Mouse (Mus musculus) common myeloid progenitor, adult 5-6 weeks (primary cell): ENCODE measurements around the gene Ankzf1. TPM values are rescaled to one million over a fixed set of nuclear protein-coding genes. Genes with fewer than 3 reads are reported as not detected.

Experiments
- ATAC-seq: replicated peaks from 2 replicates; pipeline ENCODE4 v1.8.0; 2016; ENCODE audit warnings: low read depth, mild to moderate bottlenecking, moderate TSS enrichment, inconsistent platforms; ENCODE audit not compliant: poor library complexity, severe bottlenecking
- total RNA-seq: library from RNA; stranded (forward); fragments of 200-1000, 187-1606 nt; gene quantifications from 2 replicates; pipeline ENCODE4 v1.2.3, GENCODE M21; 2017

Ankzf1 gene
- 13.1 and 17.3 TPM in 2 replicates for total RNA-seq

DNA sequence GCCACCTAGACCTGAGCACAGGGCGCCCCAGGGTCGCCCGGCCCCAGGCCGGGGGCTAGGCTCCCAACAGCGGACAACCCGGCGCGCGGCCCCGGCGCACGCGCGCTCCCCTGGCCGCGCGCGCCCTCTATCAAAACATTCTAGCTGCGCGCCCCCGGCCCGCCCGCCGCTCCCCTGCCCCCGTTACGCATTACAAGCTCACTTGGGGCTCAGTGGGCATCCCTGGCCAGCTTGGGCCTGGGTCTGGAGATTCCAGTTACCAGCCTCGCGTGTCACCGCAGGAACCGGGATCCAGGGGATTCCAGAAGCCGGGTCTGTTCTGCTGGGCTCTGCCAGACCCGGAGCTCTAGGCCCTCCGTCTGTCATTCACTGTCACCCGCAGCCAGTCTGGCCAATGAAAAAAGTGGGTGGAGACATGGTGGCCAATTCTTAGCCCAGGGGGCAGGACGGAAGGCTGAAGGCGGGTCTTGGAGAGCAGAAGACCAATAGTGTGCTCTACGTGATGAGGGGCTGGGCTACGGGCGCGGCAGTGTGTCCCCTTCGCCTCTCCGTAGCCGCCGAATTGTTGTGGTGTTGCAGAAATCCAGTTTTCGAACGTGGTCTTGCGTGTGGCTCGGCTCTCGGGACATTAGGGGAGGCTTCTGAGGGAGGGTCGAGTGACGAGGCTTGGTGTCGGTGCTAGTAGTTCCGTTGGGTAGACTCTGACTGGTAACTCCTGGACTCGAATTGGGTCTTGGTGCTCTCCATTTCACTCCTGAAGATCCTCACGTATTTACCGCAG, at the start of gene Ankzf1, which contains the start of gene Atg9a:
Ankzf1 (plus strand) TSS at position 530 of the 781 bp plus-strand sequence.
Atg9a (minus strand) TSS at position 575 of the 781 bp plus-strand sequence.
- peak; percentile 91 for ATAC-seq

- peak; percentile 62 for ATAC-seq
Measured at GRCm38 (mm10) chr1:75142301-75143261, 49.4 kb upstream of the Ankzf1 start, which contains the start of the genes Cnppd1 and Retreg2. Cnppd1 (minus strand) TSS chr1:75142711. Retreg2 (plus strand) TSS chr1:75142778.

DNA sequence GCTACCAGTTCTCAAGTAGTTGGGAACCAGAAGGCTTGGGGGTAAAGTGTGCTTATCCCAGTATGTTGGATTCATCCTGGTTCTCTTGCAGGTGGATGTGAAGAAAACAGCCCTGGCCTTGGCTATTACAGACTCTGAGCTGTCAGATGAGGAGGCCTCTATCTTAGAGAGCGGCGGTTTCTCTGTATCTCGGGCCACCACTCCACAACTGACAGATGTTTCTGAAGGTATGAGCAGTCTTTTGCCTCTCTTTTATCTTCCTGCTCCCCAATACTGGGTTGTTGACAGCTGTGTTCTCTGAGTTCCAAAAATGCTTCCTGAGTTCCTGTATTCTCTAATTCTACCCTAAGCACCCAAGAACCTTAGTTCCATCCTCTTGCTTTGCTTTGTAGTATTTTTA, 46.4 kb upstream of the Ankzf1 start:
- ATAC-seq, result no peak

GRCm38 (mm10) chr1:75147411-75148135, 44.4 kb upstream of the Ankzf1 start:
- no peak for ATAC-seq

GRCm38 (mm10) chr1:75148727-75149126, 43.2 kb upstream of the Ankzf1 start:
- ATAC-seq, result no peak

DNA sequence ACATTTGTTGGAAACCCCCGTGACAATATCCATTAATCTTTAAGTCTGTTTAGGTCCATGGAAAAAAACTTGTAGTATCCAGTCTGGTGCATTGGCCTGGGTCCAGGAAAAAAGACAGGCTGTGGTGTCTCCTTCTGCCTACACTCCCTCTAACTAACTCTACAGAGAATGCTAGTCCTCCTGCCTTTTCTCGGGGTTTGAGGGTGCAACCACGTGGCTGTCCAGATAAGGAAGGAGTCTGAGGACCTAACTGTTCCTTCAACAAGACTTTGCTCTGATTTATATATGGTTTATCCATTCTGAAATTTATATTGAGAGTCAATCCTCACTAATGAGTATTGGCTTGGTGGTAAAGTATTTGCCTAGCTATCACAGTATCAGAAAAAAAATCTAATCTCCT, 36.1 kb upstream of the Ankzf1 start:
- ATAC-seq, result no peak

GRCm38 (mm10) chr1:75158990-75159389, 33.0 kb upstream of the Ankzf1 start:
- no peak for ATAC-seq

GRCm38 (mm10) chr1:75159540-75160255, 32.3 kb upstream of the Ankzf1 start:
- no peak for ATAC-seq

DNA sequence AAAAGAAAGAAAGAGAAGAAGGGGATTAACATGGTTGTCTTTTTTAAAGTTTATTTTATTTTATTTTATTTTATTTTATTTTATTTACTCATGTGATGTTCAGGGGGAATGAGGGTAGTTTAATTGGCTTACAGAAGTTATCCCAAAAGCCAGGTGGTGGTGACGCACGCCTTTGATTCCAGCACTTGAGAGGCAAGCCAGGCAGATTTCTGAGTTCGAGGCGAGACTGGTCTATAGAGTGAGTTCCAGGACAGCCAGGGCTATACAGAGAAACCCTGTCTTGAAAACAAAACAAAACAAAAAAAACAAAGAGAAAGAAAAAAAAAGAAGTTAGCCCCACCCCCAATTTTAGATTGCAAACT, 31.7 kb upstream of the Ankzf1 start:
- ATAC-seq, result no peak

GRCm38 (mm10) chr1:75168093-75168471, 23.9 kb upstream of the Ankzf1 start:
- ATAC-seq, result no peak

GRCm38 (mm10) chr1:75168472-75169464, 23.2 kb upstream of the Ankzf1 start, which contains the start of gene Zfand2b:
Zfand2b (plus strand) TSS chr1:75168646.
- peak; percentile 94 for ATAC-seq

GRCm38 (mm10) chr1:75179334-75180104, 12.4 kb upstream of the Ankzf1 start:
- ATAC-seq, result peak; percentile 59

GRCm38 (mm10) chr1:75180105-75180590, 11.8 kb upstream of the Ankzf1 start, which contains the start of gene Abcb6:
Abcb6 (minus strand) TSS chr1:75180392.
- peak; percentile 89 for ATAC-seq

DNA sequence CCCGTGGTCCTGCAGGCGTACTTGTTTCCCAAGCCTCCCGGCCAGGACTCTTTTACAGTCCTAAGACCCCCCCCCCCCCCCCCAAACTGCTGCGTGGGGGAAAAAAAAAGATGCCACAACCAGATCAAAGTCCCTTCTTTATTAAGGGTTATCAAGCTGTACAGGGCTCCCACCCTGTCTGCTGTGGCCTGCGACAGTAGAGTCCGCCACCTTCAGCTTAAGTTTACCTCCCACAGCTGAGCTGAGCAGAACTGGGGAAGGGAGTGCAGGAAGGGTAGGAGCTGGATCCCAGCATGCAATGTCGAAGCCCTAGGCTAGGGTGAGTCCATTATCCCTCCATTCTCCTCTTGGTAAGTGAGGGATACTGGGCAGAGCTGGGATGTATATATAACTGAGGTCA, 11.2 kb upstream of the Ankzf1 start:
- no peak for ATAC-seq

DNA sequence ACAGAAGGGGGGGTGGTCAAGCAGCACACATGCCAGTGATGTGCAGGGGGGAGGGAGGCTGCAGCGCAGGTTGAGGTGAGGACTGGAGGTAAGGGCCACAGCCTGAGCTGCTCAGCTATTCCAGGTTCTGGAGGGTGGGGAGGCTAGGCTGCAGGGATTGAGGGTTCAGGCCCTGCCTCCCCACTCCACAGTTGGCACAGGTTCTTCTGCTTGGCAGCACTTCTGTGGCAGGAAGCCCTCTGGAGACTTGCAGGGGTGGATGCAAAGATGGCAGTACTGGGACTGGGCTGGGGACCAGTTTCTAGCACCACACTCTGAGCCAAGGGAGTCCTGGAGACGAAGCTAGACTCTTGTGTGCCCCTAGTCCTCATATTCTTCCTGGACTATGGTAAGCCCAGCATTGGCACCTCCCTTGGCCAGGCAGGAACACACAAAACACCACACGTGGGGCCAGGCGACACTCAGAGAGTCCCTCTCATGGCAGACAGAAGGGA, 10.5 kb upstream of the Ankzf1 start:
- ATAC-seq, result no peak

- ATAC-seq, result no peak
Measured at GRCm38 (mm10) chr1:75182160-75182559, 9.8 kb upstream of the Ankzf1 start.

GRCm38 (mm10) chr1:75185495-75185894, 6.5 kb upstream of the Ankzf1 start:
- no peak for ATAC-seq
